Mouse (Mus musculus): ENCODE measurements around the gene Ttll1. TPM values are rescaled to one million over a fixed set of nuclear protein-coding genes. Genes with fewer than 3 reads are reported as not detected.

Ttll1 gene
- polyA plus RNA-seq (2017; shearing (Covaris generic)) = 10 to 100 TPM; 11.6 to 12.3 TPM

GRCm38 (mm10) chr15:83510805-83511405 is at the start of gene Ttll1:
Gene Ttll1, minus strand, starts transcription at chr15:83510893.

DNA sequence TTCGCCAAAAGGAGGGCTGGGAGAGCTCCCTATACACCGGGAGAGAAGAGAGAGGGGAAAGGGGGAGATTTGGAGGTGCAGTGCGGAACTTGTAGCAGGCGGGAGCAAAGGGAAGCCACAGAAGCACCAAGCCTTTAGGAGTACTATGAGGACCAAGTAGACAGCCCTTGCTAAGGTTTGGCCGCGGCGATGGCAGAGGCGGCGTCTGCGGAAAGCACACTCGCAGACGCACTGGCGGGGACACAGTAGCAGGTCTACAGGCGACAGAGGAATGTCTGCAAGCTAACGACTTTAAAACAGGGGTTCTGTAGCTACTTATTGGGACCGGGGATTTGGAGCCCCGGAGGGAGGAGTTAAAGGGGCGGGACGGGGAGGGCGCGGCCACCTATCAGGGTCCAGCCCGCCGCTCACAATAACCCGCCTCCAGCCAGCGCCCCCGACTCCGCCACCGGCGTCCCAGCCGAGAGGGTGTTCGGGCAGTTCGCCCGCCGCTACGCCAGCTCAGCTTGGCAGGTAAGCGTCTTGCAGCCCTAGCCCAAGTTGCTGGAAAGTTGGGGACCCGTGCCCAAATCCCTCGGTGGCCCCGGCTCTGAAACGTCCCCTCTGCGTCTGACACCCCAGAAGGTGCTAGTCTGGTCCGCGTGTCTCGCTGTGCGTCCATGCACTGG is 15.9 kb upstream of the Ttll1 start, which contains the start of gene Bik:
Gene Bik, plus strand, starts transcription at position 439 of the 668 bp plus-strand sequence.

GRCm38 (mm10) chr15:83464083-83464904 is 46.4 kb downstream of the Ttll1 start, which contains the start of gene Pacsin2:
Gene Pacsin2, minus strand, starts transcription at chr15:83464606.

Other genes with a start within 250 kb of the Ttll1 start
- 10 to 100 TPM; 13.3 to 17.4 TPM for gene Arfgap3, start 160.6 kb downstream of the Ttll1 start, polyA plus RNA-seq (2017; shearing (Covaris generic))
- gene Pacsin2, start 46.3 kb downstream of the Ttll1 start, polyA plus RNA-seq (2017; shearing (Covaris generic)) = 10 to 100 TPM; 45.7 to 55.2 TPM
- 1 to 10 TPM; 3.5 to 5.5 TPM for gene Bik, start 16.0 kb upstream of the Ttll1 start, polyA plus RNA-seq (2017; shearing (Covaris generic))
- gene Tspo, start 52.7 kb upstream of the Ttll1 start, polyA plus RNA-seq (2017; shearing (Covaris generic)) = 100 to 1,000 TPM; 303 to 420 TPM
- 10 to 100 TPM; 23.3 to 28.5 TPM for gene Mcat, start 52.9 kb upstream of the Ttll1 start, polyA plus RNA-seq (2017; shearing (Covaris generic))
- gene Ttll12, start 84.3 kb upstream of the Ttll1 start, polyA plus RNA-seq (2017; shearing (Covaris generic)) = 10 to 100 TPM; 15.8 to 36.5 TPM
- 1 to 10 TPM in 1 of 2 experiments, under 1 TPM in 1; 0.33 to 2.1 TPM for gene Scube1, start 214.1 kb upstream of the Ttll1 start, polyA plus RNA-seq (2017; shearing (Covaris generic))

Data from inflammation-experienced regulatory T-cells (primary cell).